Mouse (Mus musculus) midbrain, embryonic 16.5 days (tissue): ENCODE measurements around the gene Pbsn. TPM values are rescaled to one million over a fixed set of nuclear protein-coding genes. Genes with fewer than 3 reads are reported as not detected.

Source experiments
- ATAC-seq: fragments of 200-750 bp; cut with Nextera tagmentation; 2 replicates; pipeline ENCODE4 v1.8.0; 2017; ENCODE audit warnings: moderate TSS enrichment
- H3K27ac ChIP-seq: fragments of 300-500 bp; sonication (generic); 2 replicates; pipeline ENCODE4 v1.5.1; 2014; ENCODE audit warnings: mild to moderate bottlenecking, low read length, mixed read lengths
- H3K27me3 ChIP-seq: fragments of 300-500 bp; sonication (generic); 2 replicates; pipeline ENCODE4 v1.6.1; 2014; ENCODE audit warnings: low read depth, low read length, mixed read lengths; ENCODE audit not compliant: control insufficient read depth, insufficient read depth
- H3K36me3 ChIP-seq: fragments of 300-500 bp; sonication (generic); 2 replicates; pipeline ENCODE4 v1.6.1; 2014; ENCODE audit warnings: mild to moderate bottlenecking, low read length, moderate library complexity, mixed read lengths; ENCODE audit not compliant: control insufficient read depth, insufficient read depth
- H3K4me1 ChIP-seq: fragments of 300-500 bp; sonication (generic); 2 replicates; pipeline ENCODE4 v1.6.1; 2014; ENCODE audit warnings: mild to moderate bottlenecking, low read length, mixed read lengths; ENCODE audit not compliant: control insufficient read depth, insufficient read depth
- H3K4me2 ChIP-seq: fragments of 300-500 bp; sonication (generic); 2 replicates; pipeline ENCODE4 v1.6.1; 2014; ENCODE audit warnings: mild to moderate bottlenecking, low read length, mixed read lengths
- H3K4me3 ChIP-seq: fragments of 300-500 bp; sonication (generic); 2 replicates; pipeline ENCODE4 v1.5.1; 2014; ENCODE audit warnings: low read depth, mild to moderate bottlenecking, low read length, moderate library complexity, mixed read lengths
- H3K9ac ChIP-seq: fragments of 300-500 bp; sonication (generic); 2 replicates; pipeline ENCODE4 v1.6.1; 2014; ENCODE audit warnings: low read depth, low read length, mixed read lengths
- H3K9me3 ChIP-seq: fragments of 300-500 bp; sonication (generic); replicated peaks from 2 replicates; pipeline ENCODE4 v1.6.1; 2014; ENCODE audit warnings: mild to moderate bottlenecking, low read length, mixed read lengths; ENCODE audit not compliant: control insufficient read depth, poor library complexity, severe bottlenecking
- WGBS: fragments of 180-500 bp; shearing (Covaris S2); extraction: QIAGEN DNeasy Blood & Tissue Kit; methylation state at CpG from one replicate; pipeline ENCODE4 v1.1.7; 2014; 5-methylcytosine and 5-hydroxymethylcytosine counted together
- polyA plus RNA-seq: library from polyadenylated mRNA; unstranded; fragments of >200 nt; fragmentation: Nextera tagmentation; extraction: Ambion mirVana; gene quantifications from 2 replicates; pipeline ENCODE4 v1.2.1, GENCODE M21; 2015

The Pbsn gene
- polyA plus RNA-seq, 1 experiment from 2014 or later, result not detected

DNA sequence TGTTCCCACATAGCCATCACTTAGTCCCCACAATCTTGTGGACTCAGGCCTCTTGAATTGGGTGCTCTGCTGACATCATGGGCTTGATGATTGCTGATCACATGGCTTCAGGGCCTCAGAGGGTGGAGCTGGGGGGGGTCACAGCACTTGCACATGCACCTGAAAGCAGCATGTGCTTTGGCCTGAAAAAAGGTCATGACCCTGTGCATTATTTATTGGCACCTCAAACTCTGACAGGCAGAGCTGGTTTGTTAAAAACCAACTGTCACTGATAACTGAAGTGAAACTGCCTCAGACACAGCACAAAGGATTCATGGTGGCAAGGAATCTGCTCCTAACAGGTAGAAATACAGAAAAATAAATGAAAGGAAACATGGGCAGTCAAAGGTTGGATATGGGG is 55.6 kb downstream of the Pbsn start:
- no peaks in the 10 kb centered on the region for H3K9me3 ChIP-seq
- H3K4me2 ChIP-seq, result no peak overlapping the region
- no peak overlapping the region for H3K4me3 ChIP-seq
- H3K4me1 ChIP-seq, result peaks cover 10% of the 10 kb centered on the region
- no peak for ATAC-seq
- no peaks in the 10 kb centered on the region for H3K36me3 ChIP-seq
- H3K27me3 ChIP-seq, result no peaks in the 10 kb centered on the region
- H3K27ac ChIP-seq, result no peak overlapping the region
- H3K9ac ChIP-seq, result no peak overlapping the region

GRCm38 (mm10) chrX:77796916-77797315 is 56.5 kb downstream of the Pbsn start:
- no peak overlapping the region for H3K9ac ChIP-seq
- ATAC-seq, result no peak
- peak overlapping the region; percentile 62 for H3K4me3 ChIP-seq
- 0 out of 2 replicates have a peak overlapping the region, but pooled peaks have one; percentile 75 for H3K27ac ChIP-seq
- 67% methylated on average over 1 of the region's 1 CpGs for WGBS
- H3K9me3 ChIP-seq, result no peaks in the 10 kb centered on the region
- no peaks in the 10 kb centered on the region for H3K27me3 ChIP-seq
- H3K4me2 ChIP-seq, result peak overlapping the region; percentile 68
- H3K36me3 ChIP-seq, result no peaks in the 10 kb centered on the region
- peaks cover 10% of the 10 kb centered on the region for H3K4me1 ChIP-seq

- peak; percentile 89 for ATAC-seq
- H3K9ac ChIP-seq, result peak within 1 kb of the TSS; percentile 72
- H3K9me3 ChIP-seq, result no peaks in the 10 kb centered on the region
- H3K27me3 ChIP-seq, result no peaks in the 10 kb centered on the region
- peak within 1 kb of the TSS; percentile 62 for H3K4me3 ChIP-seq
- peak within 1 kb of the TSS; percentile 75 for H3K27ac ChIP-seq
- WGBS, result 28% methylated on average over 17 of the region's 19 CpGs
- H3K36me3 ChIP-seq, result no peaks in the 10 kb centered on the region
- peak within 1 kb of the TSS; percentile 68 for H3K4me2 ChIP-seq
- peaks cover 10% of the 10 kb centered on the region for H3K4me1 ChIP-seq
Measured at GRCm38 (mm10) chrX:77796238-77796835, 57.1 kb downstream of the Pbsn start, which contains the start of gene Prkx. TSS of gene Prkx (minus strand) at chrX:77796278.

DNA sequence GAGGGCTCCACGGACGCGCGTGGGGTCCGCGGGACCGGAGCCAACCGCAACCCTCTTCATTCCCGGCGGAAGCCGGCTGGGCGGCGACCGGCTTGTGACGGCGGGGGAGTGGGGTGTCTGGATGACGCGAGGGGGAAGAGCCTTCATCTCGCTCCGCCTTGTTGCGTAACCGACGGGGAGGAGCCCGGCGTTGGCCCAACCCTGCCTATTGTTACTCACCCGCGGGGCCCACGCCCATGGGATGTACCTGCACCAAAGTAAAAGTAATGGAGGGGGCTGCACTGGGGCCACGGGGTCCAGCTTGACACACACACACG is 57.6 kb downstream of the Pbsn start:
- Histone ChIP-seq H3K4me1 (peaks cover 10% of the 10 kb centered on the region), H3K4me2 (peak overlapping the region; percentile 68; the same call in 1 of the 2 replicates), H3K27ac (peak overlapping the region; percentile 75), H3K27me3 (no peaks in the 10 kb centered on the region), H3K4me3 (peak overlapping the region; percentile 62), H3K9me3 (no peaks in the 10 kb centered on the region), H3K9ac (peak overlapping the region; percentile 72), H3K36me3 (no peaks in the 10 kb centered on the region)
- peak; percentile 99 for ATAC-seq
- WGBS, result 14% methylated on average over 27 of the region's 30 CpGs

- Histone ChIP-seq H3K36me3 (no peaks in the 10 kb centered on the region), H3K4me1 (peaks cover 10% of the 10 kb centered on the region), H3K4me2 (peak overlapping the region; percentile 57), H3K27me3 (no peaks in the 10 kb centered on the region), H3K4me3 (peak overlapping the region; percentile 62), H3K9ac (peak overlapping the region; percentile 72), H3K27ac (peak overlapping the region; percentile 75), H3K9me3 (no peaks in the 10 kb centered on the region)
- 13% methylated on average over 58 of the region's 61 CpGs for WGBS
- ATAC-seq, result peak; percentile 85
Measured at GRCm38 (mm10) chrX:77794962-77795857, 58.2 kb downstream of the Pbsn start.

GRCm38 (mm10) chrX:77788675-77789074 is 64.7 kb downstream of the Pbsn start:
- ATAC-seq, result no peak
- Histone ChIP-seq H3K9ac (no peak overlapping the region), H3K36me3 (peaks cover 3% of the 10 kb centered on the region; the same call in 1 of the 2 replicates), H3K4me2 (no peak overlapping the region), H3K27me3 (no peaks in the 10 kb centered on the region), H3K27ac (no peak overlapping the region), H3K4me3 (no peak overlapping the region), H3K9me3 (no peaks in the 10 kb centered on the region), H3K4me1 (peaks cover 2% of the 10 kb centered on the region)
- 89% methylated on average over 3 of the region's 3 CpGs for WGBS

Other genes starting within 250 kb of the Pbsn start
- gene Prkx, start 57.3 kb downstream of the Pbsn start, polyA plus RNA-seq, result 24.3 and 26.1 TPM in 2 replicates
- not detected in 2 replicates for gene Gm14744, start 11.1 kb upstream of the Pbsn start, polyA plus RNA-seq
- not detected in 2 replicates for gene 5430402E10Rik, start 71.4 kb upstream of the Pbsn start, polyA plus RNA-seq
- gene Obp1a, start 237.8 kb upstream of the Pbsn start, polyA plus RNA-seq, result not detected in 2 replicates